Mouse (Mus musculus): ENCODE measurements around the gene Mkrn2os.

DNA sequence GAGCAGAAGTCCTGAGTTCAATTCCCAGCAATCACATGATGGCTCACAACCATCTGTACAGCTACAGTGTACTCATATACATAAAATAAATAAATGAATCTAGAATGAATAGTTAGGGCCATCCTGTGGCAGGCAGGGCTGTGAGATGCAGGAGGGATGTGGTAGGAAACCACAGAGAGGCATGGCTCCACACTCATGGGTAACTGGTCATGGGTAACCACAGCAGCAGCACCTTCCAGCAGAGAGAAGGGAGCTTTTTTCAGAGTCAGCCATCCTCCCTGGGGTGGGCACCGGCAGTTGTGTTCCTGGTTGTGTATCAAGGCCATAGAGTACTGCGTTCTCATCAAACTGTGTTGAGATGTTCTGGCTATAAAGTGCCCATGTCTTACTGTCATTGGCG is 2.1 kb upstream of the Mkrn2os start:
- TF ChIP-seq POLR2A (IDR thresholded peaks at IDR 0.05; ENCODE audit: low read depth, low read length) (no peak), CTCF (IDR thresholded peaks at IDR 0.05; ENCODE audit: extremely low read depth, insufficient read length, insufficient replicate concordance, low read depth, low read length) (no peak)

All from small intestine, adult 2 months (tissue).